Mouse (Mus musculus) kidney, adult 2 months (tissue): ENCODE data around the gene Micu1. TPM values are rescaled to one million over a fixed set of nuclear protein-coding genes. Genes with fewer than 3 reads are reported as not detected.

ENCODE experiments used
- DNase-seq: peaks from one replicate; pipeline ENCODE4 v3.0.0; 2021
- H3K27ac ChIP-seq: fragments of 200-500 bp; 2 replicates; pipeline ENCODE4 v1.5.1; 2012; ENCODE audit warnings: low read depth, low read length, control low read depth, inconsistent platforms; ENCODE audit not compliant: insufficient read depth
- H3K27me3 ChIP-seq: fragments of 200-500 bp; replicated peaks from 2 replicates; pipeline ENCODE4 v1.6.1; 2012; ENCODE audit warnings: mild to moderate bottlenecking, moderate library complexity, low read length, inconsistent platforms; ENCODE audit not compliant: control insufficient read depth, insufficient read depth
- H3K36me3 ChIP-seq: fragments of 200-500 bp; 2 replicates; pipeline ENCODE4 v1.6.1; 2012; ENCODE audit warnings: mild to moderate bottlenecking, moderate library complexity, low read length, inconsistent platforms; ENCODE audit not compliant: control insufficient read depth, insufficient read depth
- H3K4me1 ChIP-seq: fragments of 200-500 bp; 2 replicates; pipeline ENCODE4 v1.6.1; 2011; ENCODE audit warnings: low read length; ENCODE audit not compliant: control insufficient read depth, insufficient read depth
- H3K4me3 ChIP-seq: fragments of 200-500 bp; 2 replicates; pipeline ENCODE4 v1.5.1; 2011; ENCODE audit warnings: mild to moderate bottlenecking, low read depth, low read length, control low read depth; ENCODE audit not compliant: insufficient read depth
- CTCF ChIP-seq: fragments of 200-500 bp; conservative IDR thresholded peaks from 2 replicates; pipeline ENCODE4 v1.5.1; 2011; ENCODE audit warnings: low read depth, mild to moderate bottlenecking, control low read depth, low read length, moderate library complexity, mixed read lengths; ENCODE audit not compliant: insufficient read depth, insufficient read length
- POLR2A ChIP-seq: fragments of 200-500 bp; IDR thresholded peaks from one replicate; pipeline ENCODE4 v1.6.1; 2011; ENCODE audit warnings: low read depth, low read length, control low read depth
- WGBS: fragments of 180-500 bp; shearing (Covaris S2); methylation state at CpG from one replicate; pipeline ENCODE4 v1.1.7; 2018; 5-methylcytosine and 5-hydroxymethylcytosine counted together
- polyA plus RNA-seq: library from polyadenylated mRNA; depleted of rRNA; stranded (reverse); fragments of >200 nt; gene quantifications from 2 replicates; pipeline ENCODE4 v1.2.3, GENCODE M21; 2012

The Micu1 gene
- polyA plus RNA-seq, 1 experiment = 59.0 TPM

- TF ChIP-seq POLR2A (no peak), CTCF (no peak)
- no peak overlapping the region for H3K4me3 ChIP-seq
- peak overlapping the region; percentile 65 for H3K27ac ChIP-seq
- WGBS = 62% methylated on average over 9 of the region's 9 CpGs
- H3K27me3 ChIP-seq = no peaks in the 10 kb centered on the region
- peaks cover 17% of the 10 kb centered on the region for H3K4me1 ChIP-seq
- no peaks in the 10 kb centered on the region for H3K36me3 ChIP-seq
- peak; percentile 17 for DNase-seq
Observed at GRCm38 (mm10) chr10:59848953-59849352, 146.7 kb downstream of the Micu1 start.

GRCm38 (mm10) chr10:59849371-59849770 lies 147.1 kb downstream of the Micu1 start:
- Histone ChIP-seq H3K27ac (peak overlapping the region; percentile 72), H3K36me3 (no peaks in the 10 kb centered on the region), H3K4me1 (peaks cover 17% of the 10 kb centered on the region), H3K4me3 (no peak overlapping the region), H3K27me3 (no peaks in the 10 kb centered on the region)
- WGBS = 47% methylated on average over 7 of the region's 7 CpGs
- no peak for TF ChIP-seq CTCF
- no peak for TF ChIP-seq POLR2A
- DNase-seq = peak; percentile 81

GRCm38 (mm10) chr10:59857157-59857556 lies 154.9 kb downstream of the Micu1 start:
- 39% methylated on average over 5 of the region's 5 CpGs for WGBS
- TF ChIP-seq POLR2A (no peak), CTCF (no peak)
- no peak overlapping the region for H3K27ac ChIP-seq
- H3K4me3 ChIP-seq = no peak overlapping the region
- DNase-seq = peak; percentile 57
- no peaks in the 10 kb centered on the region for H3K36me3 ChIP-seq
- no peaks in the 10 kb centered on the region for H3K27me3 ChIP-seq
- no peaks in the 10 kb centered on the region for H3K4me1 ChIP-seq

- no peak for DNase-seq
- Histone ChIP-seq H3K27me3 (no peaks in the 10 kb centered on the region), H3K4me3 (no peak overlapping the region), H3K4me1 (no peaks in the 10 kb centered on the region), H3K36me3 (no peaks in the 10 kb centered on the region), H3K27ac (no peak overlapping the region)
- no peak for TF ChIP-seq POLR2A
- WGBS = 71% methylated on average over 9 of the region's 9 CpGs
Observed at GRCm38 (mm10) chr10:59860684-59861083, 158.4 kb downstream of the Micu1 start.

- no peak overlapping the region for H3K27ac ChIP-seq
- H3K4me3 ChIP-seq = no peak overlapping the region
- WGBS = 83% methylated on average over 10 of the region's 10 CpGs
- no peaks in the 10 kb centered on the region for H3K27me3 ChIP-seq
- DNase-seq = no peak
- H3K36me3 ChIP-seq = no peaks in the 10 kb centered on the region
- no peaks in the 10 kb centered on the region for H3K4me1 ChIP-seq
- TF ChIP-seq POLR2A (no peak), CTCF (no peak)
Observed at GRCm38 (mm10) chr10:59861201-59861600, 158.9 kb downstream of the Micu1 start.

- Histone ChIP-seq H3K4me1 (no peaks in the 10 kb centered on the region), H3K27ac (no peak overlapping the region), H3K4me3 (no peak overlapping the region), H3K36me3 (no peaks in the 10 kb centered on the region), H3K27me3 (no peaks in the 10 kb centered on the region)
- no peak for DNase-seq
- WGBS = 81% methylated on average over 6 of the region's 6 CpGs
- TF ChIP-seq CTCF (no peak), POLR2A (no peak)
Observed at GRCm38 (mm10) chr10:59862816-59863440, 160.7 kb downstream of the Micu1 start.

- 52% methylated on average over 4 of the region's 4 CpGs for WGBS
- TF ChIP-seq POLR2A = no peak
- no peak for TF ChIP-seq CTCF
Observed at GRCm38 (mm10) chr10:59863620-59864019, 161.3 kb downstream of the Micu1 start.

More at GRCm38 (mm10) chr10:59863620-59864019, 161.3 kb downstream of the Micu1 start:
- no peak for DNase-seq
- no peaks in the 10 kb centered on the region for H3K4me1 ChIP-seq
- H3K36me3 ChIP-seq = no peaks in the 10 kb centered on the region
- no peak overlapping the region for H3K4me3 ChIP-seq
- H3K27ac ChIP-seq = no peak overlapping the region
- no peaks in the 10 kb centered on the region for H3K27me3 ChIP-seq
